Mouse (Mus musculus): Measurements from ENCODE around the gene Hmgb4.

Gene Hmgb4

GRCm38 (mm10) chr4:128224453-128224852 lies 36.3 kb downstream of the Hmgb4 start:
- no peak for DNase-seq (ENCODE audit: low spot score)

GRCm38 (mm10) chr4:128217991-128218595 lies 42.7 kb downstream of the Hmgb4 start:
- DNase-seq (ENCODE audit: low spot score) = no peak
